Mouse (Mus musculus): ENCODE data around the gene Dync1li1.

Gene Dync1li1

DNA sequence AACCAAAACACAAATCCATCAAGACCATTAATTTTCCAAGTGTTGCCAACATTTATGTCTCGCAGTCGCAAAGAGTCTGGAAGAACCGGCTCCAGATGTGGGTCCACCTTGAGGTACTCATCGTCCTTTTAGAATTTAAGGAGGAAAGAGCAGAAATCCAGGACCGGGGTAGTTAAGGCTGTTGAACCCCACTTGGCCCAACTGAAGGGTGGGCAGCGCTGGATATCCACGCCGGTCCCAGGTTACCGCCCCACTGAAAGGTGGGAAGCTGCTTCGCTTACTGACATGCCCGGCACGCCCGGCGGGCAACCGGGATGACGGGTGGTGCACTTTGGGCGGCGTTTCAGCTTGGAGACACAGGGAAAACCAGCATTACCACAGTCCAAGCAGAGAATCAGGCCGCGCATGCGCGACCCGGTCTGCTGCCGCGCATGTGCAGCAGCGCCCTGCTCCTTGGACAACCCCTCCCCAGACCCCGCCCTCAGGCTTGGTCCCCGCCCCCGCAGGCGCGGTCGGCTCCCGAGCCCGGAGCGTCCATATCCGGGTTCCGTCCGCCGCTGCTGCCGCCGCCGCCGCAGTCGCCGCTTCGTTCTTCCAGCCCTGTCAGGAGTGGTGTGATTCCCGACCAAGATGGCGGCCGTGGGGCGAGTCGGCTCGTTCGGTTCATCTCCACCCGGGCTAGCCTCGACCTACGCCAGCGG lies at the start of gene Dync1li1:
Gene Dync1li1 (plus strand): TSS at position 539 of the 701 bp plus-strand sequence.
- DNase-seq (ENCODE audit: low read depth) = peak; percentile 89

DNA sequence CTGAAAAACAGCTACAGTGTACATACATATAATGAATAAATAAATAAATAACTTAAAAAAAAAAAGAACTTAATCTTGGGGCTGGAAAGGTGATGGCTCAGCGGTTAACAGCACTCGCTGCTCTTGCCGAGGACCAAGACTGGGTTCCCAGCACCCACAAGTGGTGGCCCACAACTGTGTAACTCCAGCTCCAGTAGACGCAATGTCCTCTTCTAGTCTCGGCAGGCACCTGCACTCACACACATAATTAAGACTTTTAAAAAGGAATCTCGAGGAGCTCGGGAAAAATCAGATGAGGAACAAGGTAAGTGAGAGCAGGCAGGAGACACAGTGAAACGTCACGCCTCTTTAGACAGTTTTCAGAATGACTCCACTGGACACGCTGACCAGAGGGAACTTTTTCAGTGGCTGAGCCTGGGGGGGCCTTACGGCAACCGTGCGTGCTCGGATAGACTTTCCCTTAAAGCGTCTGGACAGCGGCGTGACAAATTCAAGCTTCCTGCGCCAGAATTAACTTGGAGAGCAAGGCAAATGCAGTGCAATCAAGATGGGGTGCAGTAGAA lies 49.3 kb upstream of the Dync1li1 start:
- DNase-seq (ENCODE audit: low read depth) = peak; percentile 33

DNA sequence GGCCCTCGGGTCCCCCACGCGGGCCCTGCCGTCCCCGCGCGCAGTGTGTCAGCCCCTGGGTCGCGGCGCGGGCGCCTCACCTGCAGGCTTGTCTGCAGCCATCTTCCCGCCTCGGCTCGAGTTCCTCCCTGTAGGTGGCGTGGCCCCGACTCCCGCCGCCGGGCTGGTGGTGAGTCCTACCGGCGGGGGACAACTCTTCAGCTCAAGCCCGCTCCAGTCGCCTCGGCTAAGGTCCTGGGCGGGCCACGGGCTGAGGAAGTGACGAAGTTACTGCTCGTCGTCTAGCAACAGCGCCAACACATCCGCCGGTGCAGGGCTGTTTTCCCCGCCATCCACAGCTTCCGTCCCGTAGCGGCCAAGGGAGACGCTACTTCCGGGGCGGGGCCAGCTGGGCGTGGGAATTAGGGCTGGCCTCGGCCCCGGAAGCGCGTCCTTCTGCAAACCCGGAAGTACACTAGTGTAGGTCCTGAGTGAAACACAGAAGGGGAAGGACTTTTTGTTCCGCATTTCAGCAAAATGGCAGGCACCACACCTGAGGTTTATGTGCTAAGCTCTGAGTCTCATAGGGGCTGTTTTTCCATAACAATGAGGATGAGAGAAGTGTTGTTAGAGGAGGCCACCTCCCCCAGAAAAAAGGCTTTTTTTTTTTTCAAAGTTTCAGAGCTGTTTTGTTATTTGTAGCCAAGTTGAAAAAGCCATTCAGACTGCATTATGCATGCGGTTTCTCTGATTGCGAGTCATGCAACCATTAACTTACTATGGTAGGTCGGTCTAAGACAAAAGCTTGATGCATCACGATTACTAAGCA lies 48.5 kb upstream of the Dync1li1 start, which contains the start of gene Cnot10:
Gene Cnot10 (minus strand): TSS at position 346 of the 808 bp plus-strand sequence.
- DNase-seq (ENCODE audit: low read depth) = peak; percentile 98

DNA sequence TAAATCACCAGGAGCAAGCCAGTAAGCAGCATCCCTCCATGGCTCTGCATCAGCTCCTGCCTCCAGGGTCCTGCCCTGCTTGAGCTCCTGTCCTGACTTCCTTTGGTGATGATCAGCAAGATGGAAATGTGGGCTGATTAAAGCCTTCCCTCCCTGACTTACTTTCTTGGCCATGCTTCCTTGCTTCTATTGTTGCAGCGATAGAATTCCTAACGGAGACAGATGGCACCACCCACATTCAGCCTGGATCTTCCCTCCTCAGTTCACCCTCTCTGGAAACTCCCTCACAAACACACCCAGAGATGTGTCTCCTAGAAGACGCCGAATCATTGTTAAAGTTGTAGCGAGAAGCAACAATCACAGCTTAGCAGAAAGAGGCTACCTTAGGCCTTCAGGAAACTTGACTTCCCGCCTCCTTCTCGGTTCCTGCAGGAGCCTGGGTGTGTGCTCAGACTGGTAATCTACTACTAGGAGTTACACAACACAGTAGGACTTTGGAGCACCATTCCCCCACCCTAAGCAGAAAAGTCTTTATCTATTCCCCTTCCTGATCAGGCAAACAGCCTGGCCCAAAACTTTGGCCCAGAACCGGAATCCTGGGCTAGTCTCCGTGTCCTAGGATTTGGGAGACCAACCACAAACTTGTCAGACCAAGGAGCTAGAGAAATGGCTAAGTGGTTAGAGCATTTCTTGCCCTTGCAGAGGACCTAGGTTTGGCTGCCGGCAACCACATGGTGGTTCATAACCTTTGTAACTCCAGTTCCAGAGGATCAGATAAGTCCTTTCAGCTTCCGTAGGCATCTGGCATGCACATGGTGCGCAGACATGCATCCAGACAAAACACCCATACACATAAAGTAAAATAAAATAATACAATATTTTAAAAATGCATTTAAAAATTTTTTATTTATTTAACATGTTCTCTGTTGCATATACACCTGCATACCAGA lies 41.8 kb upstream of the Dync1li1 start:
- no peak for DNase-seq (ENCODE audit: low read depth)

DNA sequence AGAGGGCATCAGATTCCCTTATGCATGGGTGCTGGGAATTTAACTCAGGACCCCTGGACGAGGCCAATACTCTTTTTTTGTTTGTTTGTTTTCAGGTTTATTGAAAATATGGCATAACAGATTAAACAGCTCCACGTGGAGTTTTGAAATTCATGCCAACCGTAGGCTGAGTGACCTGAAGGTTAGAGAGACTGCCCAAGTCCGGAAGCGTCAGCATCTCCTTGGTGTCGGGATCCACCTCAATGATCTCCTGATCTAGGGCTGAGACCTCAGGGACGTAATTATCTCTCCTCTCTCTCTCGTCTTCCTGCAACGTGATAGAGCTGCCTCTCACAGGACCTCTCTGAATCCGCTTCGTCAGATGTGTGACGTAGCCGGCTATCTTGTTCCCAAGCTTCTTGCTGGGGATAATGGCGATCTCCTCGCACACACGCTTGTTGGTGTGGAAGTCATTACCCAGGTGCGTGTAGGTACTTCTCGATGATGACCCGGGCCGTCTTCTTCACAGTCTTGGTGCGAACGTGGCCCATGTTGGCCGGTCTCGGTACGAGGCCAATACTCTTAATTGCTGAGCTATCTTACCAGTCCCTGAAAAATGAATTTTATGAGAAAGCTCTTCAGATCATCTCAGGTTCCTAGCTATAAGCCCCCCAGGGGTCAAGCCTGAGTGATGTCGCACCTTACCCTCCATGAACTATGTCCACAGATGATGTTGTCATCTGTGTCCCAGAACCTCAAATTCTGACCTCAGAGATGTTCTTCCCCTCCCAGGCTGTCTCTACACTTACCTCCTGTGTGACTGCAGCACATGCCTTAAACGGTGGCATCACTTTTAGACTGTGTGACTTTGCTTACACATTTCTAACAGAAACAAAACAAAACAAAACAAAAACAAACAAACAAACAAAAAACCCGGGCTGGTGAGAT lies 40.8 kb upstream of the Dync1li1 start:
- no peak for DNase-seq (ENCODE audit: low read depth)

DNA sequence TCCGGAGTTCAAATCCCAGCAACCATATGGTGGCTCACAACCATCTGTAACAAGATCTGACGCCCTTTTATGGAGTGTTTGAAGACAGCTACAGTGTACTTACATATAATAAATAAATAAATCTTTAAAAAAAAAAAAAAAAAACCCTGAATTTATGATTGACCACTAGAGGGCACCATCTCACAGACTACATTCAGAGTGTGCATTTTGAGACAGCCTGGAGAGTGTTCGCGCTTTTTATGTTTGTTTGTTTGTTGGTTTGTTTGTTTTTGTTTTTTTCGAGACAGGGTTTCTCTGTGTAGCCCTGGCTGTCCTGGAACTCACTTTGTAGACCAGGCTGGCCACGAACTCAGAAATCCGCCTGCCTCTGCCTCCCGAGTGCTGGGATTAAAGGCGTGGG lies 40.1 kb upstream of the Dync1li1 start:
- peak; percentile 34 for DNase-seq (ENCODE audit: low read depth)

DNA sequence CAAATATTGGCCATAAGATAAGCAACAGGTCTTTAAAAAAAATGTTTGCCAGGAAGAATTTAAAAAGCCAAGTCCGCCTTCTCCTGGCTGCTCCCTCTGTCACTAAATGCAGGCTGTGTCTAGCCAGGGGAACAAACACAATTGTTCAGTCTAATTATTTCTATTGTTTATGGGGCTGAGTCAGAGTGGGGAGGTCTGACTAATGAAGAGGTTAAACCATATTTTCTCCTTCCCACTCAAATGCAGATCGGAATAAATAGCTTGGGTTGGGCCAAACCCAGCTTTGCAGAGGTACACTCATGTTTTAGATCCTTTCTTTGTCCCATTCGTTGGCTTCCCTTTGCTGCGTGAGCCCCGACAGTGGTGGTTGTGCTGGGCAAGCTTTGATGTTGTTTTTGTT lies 39.2 kb upstream of the Dync1li1 start:
- DNase-seq (ENCODE audit: low read depth) = no peak

DNA sequence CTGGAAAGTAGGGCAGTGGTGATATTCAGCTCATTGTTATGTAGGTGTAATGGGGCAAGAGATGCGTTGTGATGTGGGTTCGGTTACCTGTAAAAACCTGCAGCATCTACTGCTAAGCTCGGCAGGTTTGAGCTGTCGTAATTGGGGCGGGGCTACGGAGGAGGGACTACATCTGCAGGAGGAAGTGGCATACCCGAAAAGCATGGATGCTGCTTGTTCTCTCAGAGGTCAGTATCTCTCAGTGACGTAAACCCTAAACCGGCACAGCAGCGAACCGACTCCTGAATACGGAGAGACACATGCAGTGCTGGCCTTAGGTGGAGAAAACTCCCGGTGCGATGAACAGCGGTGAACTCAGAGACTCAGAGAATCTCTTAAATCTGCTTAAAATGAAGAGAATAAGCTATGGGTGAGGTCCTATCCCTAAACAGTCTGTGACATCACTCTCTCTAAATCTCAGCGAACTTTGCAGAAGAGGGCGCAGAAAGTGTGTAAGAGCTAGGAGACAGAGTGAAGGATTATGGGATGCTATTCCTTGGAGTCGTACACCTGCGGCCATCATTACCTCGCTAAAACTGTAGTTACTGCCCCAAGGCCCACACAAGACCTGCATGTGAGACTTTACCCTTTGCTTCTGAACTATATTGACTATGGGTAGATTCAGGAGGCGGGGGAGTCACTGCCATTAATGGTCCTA lies 37.5 kb upstream of the Dync1li1 start:
- DNase-seq (ENCODE audit: low read depth) = no peak

DNA sequence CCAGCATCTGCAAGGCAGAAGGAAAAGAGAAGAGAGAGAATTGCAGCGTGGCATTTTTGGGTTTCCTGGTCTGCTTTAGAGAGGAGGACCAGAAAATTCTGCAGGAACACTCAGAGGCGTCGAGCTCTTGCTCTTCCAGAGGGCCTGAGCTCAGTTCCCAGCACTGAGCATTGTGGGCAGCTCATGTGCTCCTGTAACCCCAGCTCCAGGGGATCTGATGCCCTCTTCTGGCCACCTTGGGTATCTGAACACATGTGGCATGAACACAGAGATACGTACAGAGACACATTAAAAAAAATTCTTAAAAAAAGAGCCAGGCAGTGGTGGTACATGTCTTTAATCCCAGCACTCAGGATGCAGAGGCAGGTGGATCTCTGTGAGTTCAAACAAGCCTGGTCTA lies 33.2 kb upstream of the Dync1li1 start:
- DNase-seq (ENCODE audit: low read depth) = no peak

DNA sequence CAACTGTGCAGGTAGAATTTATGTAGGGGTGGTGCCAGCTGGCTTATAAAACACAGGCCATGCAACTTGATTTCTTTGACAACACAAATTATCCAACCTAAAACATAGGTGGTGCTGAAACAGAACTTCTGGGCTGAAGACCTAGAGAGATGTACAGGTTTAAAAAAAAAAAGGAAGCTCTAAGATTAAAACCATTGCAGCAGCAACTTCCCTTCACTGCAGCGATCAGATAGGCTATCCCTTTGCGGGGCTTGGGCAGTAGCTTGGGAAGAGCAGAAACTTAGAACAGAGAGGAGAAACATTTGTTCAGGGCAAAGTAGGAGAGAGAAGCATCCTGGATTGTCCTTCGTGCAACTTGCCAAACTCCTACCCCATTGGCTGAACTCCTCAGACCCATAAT lies 31.9 kb upstream of the Dync1li1 start:
- DNase-seq (ENCODE audit: low read depth) = no peak

DNA sequence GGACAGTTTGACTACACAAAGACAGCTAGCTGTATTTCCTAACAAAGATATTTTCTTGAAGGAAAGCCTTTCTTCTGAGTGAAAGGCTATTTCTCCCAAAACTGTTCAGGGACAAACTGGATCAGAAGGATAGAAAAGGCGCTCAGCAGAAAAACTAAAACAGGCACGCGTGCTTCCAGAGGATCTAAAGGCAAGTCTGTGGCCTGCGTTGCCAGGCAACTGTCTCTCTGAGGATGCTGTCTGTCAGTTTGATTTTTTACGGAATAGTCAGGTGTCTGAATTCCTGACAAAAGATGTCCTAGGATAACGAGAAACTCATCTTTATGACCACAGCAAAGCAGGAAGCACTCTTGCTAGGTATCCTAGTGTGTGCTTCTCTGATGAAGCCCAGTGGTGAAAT lies 28.1 kb upstream of the Dync1li1 start:
- DNase-seq (ENCODE audit: low read depth) = no peak

DNA sequence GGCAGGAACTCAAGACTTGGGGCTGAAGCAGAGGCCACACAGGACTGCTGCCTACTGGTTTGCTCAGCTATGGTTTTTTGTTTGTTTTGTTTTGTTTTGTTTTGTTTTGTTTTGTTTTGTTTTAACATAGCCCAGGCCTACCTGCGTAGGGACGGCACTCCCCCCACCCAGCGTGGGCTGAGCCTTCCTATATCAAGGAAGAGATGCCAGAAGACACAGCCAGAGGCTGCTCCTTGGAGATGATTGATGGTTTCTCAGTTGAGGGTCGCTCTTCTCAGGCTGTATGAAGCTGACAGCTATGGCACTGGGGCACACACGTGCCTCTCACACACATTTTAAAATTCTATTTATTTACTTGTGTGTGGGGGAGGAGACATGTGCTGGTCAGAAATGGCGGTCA lies 27.6 kb upstream of the Dync1li1 start:
- DNase-seq (ENCODE audit: low read depth) = no peak

DNA sequence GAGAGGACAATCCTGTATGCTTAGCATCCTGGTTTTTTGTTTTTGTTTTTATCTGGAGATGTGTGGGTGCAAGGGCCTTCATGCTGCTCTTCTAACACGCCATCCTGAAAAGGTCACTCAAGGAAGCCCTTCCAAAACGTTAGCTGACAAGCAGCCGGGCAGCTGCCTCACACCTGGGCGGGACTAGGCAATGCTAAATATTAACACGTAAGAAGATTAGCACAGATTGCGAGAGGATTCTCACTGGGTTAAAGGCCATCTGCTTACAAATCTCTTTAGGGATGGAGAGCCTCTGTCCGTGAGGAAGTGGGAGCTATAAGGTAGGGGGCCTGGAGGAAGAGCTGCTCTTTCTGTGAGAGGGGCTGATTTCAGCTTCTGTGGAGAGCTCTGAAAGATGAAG lies 26.6 kb upstream of the Dync1li1 start:
- no peak for DNase-seq (ENCODE audit: low read depth)

DNA sequence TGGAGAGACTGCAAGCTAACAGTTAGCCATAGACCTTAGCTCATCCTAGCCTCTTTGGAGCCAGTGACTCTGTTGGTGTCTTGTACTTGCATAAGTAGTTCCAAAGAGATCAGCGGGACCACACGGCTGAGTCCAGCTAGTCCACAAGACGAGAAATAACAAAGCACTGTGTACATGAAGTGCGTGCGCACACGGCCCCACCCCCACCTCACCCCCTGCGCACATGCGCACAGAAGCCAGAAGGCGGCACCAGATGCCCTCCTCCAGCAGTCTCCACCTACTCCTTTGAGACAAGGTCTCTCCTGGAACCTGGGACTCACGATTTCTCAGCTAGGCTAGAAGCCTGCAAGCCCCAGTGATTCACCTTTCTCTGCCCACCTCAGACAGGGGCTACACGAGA lies 24.8 kb upstream of the Dync1li1 start:
- DNase-seq (ENCODE audit: low read depth) = no peak

DNA sequence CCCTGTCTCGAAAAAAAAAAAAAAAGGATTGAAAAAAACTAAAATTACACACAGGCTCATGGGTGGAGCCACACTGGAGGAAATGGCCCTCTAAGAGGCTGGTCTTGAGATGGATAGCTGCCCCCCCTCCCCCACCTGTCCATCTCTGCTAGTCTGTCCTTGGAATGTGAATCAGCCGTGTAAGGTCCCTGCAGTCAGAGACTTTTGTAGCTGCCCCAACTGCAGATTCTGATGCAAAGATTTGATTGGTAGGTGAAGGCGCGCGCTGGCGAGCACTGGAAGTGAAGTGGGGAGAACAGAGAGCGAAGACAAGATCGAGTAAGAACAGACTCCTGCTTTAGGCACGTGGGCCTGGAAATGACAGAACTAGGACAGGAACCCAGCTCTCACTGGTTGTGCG lies 21.7 kb upstream of the Dync1li1 start:
- DNase-seq (ENCODE audit: low read depth) = no peak

DNA sequence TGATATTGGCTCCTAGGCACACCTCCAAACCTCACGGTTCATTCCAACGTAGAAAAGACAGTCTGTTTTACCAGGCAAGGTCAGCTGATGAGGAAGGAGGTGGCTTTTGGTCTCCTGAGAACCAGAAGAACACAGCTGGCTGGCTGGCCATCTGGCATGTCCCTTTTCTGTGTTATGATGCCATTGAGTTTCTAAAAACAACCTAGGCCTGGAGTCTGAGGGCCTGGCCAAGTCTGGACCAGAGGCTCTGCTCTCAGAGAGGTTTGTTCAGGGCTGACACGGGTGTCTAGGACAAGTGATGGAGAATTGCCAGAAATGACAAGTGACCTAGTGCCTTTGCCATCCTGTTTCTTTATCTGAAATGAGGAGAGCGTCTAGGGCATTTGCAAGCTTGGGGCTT lies 20.5 kb upstream of the Dync1li1 start:
- no peak for DNase-seq (ENCODE audit: low read depth)

DNA sequence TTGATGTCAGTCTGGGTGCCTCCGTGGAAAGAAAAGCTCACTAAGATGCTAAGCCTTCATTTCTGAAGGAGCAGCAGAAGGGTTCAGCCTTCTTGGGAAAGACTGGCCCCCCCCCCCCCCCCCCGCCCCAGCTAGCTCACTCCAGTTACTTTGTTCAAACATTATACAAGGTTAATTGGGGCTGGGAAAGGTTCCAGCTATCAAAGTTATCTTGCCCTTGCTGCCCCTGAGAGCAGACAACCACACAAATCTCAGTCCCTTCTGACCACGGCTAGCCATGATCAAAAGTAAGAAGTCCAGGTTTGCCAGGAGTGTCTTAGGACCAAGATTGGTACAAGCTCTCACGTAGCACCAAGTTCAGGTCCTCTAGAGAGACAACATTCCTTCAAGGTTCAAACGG lies 19.6 kb upstream of the Dync1li1 start:
- no peak for DNase-seq (ENCODE audit: low read depth)

DNA sequence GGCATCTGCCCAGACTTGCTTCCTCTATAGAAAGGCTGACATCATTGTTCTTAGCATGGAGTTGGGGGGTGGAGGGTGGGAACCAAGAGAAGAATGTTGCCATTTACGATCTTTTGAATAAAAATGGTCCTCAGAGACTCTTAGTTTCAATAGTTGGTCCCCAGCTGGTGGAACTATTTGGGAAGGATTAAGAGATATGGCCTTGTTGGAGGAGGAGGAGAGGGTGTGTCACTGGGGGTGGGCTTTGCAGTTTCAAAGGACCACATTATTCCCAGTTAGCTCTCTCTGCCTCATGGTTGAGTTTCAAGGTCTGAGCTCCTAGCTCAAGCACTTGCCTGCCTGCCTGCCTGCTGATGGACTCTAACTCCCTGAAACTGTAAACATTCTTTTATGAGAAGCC lies 16.6 kb upstream of the Dync1li1 start:
- no peak for DNase-seq (ENCODE audit: low read depth)

DNA sequence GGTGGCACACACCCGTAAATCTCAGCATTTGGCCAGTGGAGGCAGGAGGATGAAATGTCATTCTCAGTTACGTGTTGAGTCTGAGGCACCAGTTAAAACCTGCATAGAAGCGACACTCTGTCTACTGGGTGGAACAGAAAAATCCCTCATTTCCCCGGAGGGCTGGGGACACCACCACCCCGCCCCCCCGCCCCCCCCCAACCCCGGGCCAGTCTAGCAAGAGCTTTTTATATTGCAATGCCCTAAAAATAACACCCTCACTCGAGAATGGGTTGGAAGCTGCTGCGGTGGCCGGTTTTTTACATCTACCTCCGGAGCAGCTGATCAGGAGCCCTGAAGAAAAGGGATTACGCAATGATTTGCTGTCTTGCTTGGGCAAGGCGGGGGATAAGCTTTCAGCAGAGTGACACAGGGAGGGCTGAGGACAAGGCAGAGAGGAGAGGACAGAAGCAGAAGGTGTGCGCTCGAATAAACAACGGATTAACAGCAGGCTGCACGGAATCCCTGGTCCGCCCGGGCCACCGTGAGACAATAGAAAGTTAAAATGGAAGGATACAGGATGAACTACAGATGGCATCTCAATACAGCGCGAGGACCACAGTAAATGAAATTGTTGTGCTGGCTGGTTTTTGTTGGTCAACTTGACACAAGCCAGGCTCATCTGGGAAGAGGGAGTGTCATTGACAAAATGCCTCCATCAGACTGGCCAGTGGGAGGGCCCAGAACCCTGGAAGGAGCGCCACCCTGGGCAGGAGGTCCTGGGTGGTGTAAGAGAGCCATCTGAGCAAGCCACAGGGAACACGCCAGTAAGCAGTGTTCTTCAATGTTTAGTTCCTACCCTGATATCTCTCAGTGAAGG lies 15.7 kb upstream of the Dync1li1 start:
- DNase-seq (ENCODE audit: low read depth) = no peak

Data from c-Kit-positive CD71-positive TER-119-negative erythroid progenitor cells, embryonic 14.5 days (primary cell).